Mouse (Mus musculus) G1E-ER4 (cell line): Measurements from ENCODE around the gene Tmbim6. TPM values are rescaled to one million over a fixed set of nuclear protein-coding genes. Genes with fewer than 3 reads are reported as not detected.

ENCODE experiments used
- GATA1 ChIP-seq: IDR thresholded peaks from one replicate; pipeline ENCODE4 v1.8.0; 2012; ENCODE audit warnings: low read length, inconsistent platforms
- polyA plus RNA-seq: library from polyadenylated mRNA; stranded (reverse); fragments of >175 nt; gene quantifications from 2 replicates; pipeline ENCODE4 v1.2.3, GENCODE M21; 2012

Tmbim6 gene
- polyA plus RNA-seq: 111 and 147 TPM in 2 replicates

GRCm38 (mm10) chr15:99392486-99393385 is at the start of gene Tmbim6:
Gene Tmbim6 (plus strand): TSS chr15:99392882.
- TF ChIP-seq GATA1: no peak

GRCm38 (mm10) chr15:99343414-99344147 is 49.1 kb upstream of the Tmbim6 start:
- no peak for TF ChIP-seq GATA1

- TF ChIP-seq GATA1: no peak
Measured at GRCm38 (mm10) chr15:99344148-99344870, 48.4 kb upstream of the Tmbim6 start.

- TF ChIP-seq GATA1: no peak
Measured at GRCm38 (mm10) chr15:99344961-99345360, 47.7 kb upstream of the Tmbim6 start.

GRCm38 (mm10) chr15:99351610-99352009 is 41.1 kb upstream of the Tmbim6 start:
- no peak for TF ChIP-seq GATA1

GRCm38 (mm10) chr15:99352306-99352705 is 40.4 kb upstream of the Tmbim6 start:
- TF ChIP-seq GATA1: no peak

GRCm38 (mm10) chr15:99355660-99356059 is 37.0 kb upstream of the Tmbim6 start:
- TF ChIP-seq GATA1: no peak

- no peak for TF ChIP-seq GATA1
Measured at GRCm38 (mm10) chr15:99356462-99356861, 36.2 kb upstream of the Tmbim6 start.

- TF ChIP-seq GATA1: no peak
Measured at GRCm38 (mm10) chr15:99358952-99359351, 33.7 kb upstream of the Tmbim6 start.

- no peak for TF ChIP-seq GATA1
Measured at GRCm38 (mm10) chr15:99364022-99364530, 28.6 kb upstream of the Tmbim6 start.

- TF ChIP-seq GATA1: no peak
Measured at GRCm38 (mm10) chr15:99364921-99365320, 27.8 kb upstream of the Tmbim6 start.

GRCm38 (mm10) chr15:99368583-99369266 is 24.0 kb upstream of the Tmbim6 start:
- no peak for TF ChIP-seq GATA1

GRCm38 (mm10) chr15:99369391-99370171 is 23.1 kb upstream of the Tmbim6 start:
- TF ChIP-seq GATA1: no peak

- TF ChIP-seq GATA1: no peak
Measured at GRCm38 (mm10) chr15:99370259-99370691, 22.4 kb upstream of the Tmbim6 start, which contains the start of gene Fmnl3. Gene Fmnl3 (minus strand): TSS chr15:99370482.
